Mouse (Mus musculus): ENCODE results near the gene Galnt18.

The Galnt18 gene

DNA sequence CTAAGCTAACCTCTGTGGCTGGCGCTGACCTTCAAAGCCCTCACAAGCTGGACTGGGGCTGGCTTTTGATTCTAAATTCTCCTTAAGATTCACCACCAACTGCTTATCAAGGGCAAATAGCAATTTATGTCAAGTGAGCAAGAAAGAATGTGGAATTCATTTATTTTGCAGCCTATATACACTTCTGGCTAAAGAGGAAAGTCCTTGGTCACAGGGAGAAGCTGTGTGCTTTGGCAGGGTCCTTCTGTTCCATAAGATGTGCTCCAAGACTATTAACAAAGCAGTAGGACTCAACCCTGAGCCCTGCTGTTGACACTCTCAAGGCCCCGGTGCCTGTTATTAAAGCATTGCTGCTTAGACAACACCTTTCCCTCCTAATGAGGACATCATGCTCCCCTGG lies 7.4 kb downstream of the Galnt18 start:
- DNase-seq (ENCODE audit: extremely low read depth, low read depth, low spot score): no peak

- peak; percentile 82 for DNase-seq (ENCODE audit: extremely low read depth, low read depth, low spot score)
Observed at GRCm38 (mm10) chr7:111771251-111771801, 8.5 kb downstream of the Galnt18 start.

DNA sequence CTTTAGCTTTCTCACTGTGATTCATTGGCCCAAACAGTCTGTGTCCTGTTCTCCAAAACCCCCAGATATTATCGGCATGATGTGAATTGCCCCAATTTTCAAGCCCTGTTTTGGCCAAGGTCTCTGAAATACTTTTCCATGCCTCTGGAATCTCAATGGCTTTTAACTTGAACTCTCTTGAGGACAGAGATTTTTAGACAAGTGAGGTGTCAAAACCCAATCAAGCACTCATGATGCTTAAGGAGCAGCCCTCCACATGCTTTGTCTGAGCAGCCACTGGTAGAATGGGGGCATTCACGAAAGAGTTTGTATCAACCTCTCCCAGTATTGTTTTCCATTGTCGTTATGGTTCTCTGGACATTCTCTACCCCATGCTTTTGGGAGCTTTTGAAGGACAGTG lies 9.2 kb downstream of the Galnt18 start:
- DNase-seq (ENCODE audit: extremely low read depth, low read depth, low spot score): no peak

DNA sequence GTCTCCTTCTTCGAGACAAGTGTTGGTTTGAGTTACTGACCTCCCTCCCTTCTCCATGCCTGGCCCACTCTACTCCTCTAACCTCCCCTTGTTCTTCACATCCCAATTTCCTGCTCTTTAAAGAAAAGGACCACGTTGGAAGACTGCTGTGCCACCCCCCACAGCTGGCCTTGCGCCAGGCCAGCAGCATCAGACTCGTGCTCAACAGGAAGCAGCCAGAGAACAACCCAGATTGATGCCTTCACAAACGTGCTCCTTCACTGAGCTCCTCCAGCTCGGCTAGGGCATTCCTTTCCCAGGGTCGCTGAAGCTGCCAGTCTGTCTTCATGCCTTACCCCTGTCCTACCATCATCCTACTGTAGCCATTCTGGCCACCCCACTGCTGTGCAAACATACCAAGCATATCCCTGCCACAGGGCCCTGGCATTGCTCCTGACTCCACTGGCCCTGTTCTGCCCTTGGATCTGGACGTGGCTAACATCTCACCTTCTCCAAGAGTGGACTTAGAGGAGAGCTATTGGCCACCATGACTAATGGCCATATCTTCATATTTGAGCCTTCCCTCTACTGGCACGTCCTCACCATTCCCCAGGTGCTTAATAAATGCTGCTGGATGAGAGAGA lies 13.5 kb downstream of the Galnt18 start:
- DNase-seq (ENCODE audit: extremely low read depth, low read depth, low spot score): no peak

- no peak for DNase-seq (ENCODE audit: extremely low read depth, low read depth, low spot score)
Observed at GRCm38 (mm10) chr7:111762754-111763153, 17.0 kb downstream of the Galnt18 start.

DNA sequence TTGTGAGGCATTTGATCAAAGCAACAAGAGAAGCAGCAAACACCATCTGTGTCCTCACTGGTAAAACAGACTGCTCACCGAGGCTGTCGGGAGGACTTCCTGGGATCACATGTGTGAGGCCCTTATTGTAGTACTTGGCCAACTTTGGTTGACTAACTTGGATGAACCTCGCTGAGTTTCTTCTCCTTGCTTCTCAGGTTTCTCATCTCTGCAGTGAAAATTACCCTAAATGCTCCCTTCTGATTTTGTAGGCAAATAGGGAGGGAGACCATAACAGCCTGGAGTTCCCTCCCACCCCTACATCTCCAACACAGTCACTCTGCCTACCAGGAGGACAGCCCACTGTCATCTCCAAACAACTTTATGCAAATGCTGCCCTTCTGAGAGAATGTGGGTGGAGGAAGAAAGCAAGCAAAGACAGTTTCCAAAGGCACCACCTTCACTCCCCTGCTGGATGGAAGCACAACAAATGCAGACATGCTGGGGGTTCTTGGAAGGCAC lies 31.2 kb downstream of the Galnt18 start:
- DNase-seq (ENCODE audit: extremely low read depth, low read depth, low spot score): no peak

DNA sequence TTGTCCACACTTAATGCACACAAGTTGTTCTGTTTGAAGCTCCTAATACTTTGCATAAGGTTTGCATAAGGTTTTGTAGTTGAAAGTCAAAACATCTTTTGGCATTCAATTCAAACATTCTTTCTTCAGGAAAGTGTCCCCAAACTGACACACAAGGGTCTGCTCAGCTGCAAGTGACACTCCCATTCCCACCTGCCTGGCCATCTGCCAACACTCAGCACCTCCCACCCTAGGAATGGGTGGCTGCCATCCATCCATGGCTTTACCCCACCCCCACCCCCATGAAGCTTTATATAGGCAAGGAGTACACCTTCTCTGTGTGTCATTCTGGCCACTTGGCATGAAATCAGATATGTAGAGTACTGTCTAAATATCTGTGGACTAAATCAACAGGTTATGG lies 35.0 kb downstream of the Galnt18 start:
- no peak for DNase-seq (ENCODE audit: extremely low read depth, low read depth, low spot score)

GRCm38 (mm10) chr7:111741595-111741994 lies 38.2 kb downstream of the Galnt18 start:
- DNase-seq (ENCODE audit: extremely low read depth, low read depth, low spot score): no peak

DNA sequence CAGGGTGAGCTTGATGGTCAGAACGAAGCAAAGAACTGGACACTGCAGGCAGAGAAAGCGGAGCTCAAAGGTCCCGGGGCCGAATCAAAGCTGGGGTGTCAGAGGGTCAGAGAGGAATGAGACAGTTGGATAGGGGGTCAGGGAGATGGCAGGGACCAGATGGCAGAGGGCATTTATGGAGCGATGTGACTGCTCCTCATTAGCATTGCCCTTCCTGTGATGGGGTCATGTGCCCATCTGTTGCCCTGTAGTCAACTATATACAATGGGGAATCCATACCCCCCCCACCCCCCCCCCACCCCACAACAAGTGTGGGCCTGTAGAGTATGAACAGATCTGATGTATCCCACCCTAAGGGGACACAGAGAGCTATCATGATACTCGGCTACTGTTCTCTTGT lies 39.7 kb downstream of the Galnt18 start:
- no peak for DNase-seq (ENCODE audit: extremely low read depth, low read depth, low spot score)

GRCm38 (mm10) chr7:111739371-111739765 lies 40.4 kb downstream of the Galnt18 start:
- no peak for DNase-seq (ENCODE audit: extremely low read depth, low read depth, low spot score)

- no peak for DNase-seq (ENCODE audit: extremely low read depth, low read depth, low spot score)
Observed at GRCm38 (mm10) chr7:111738456-111739370, 41.1 kb downstream of the Galnt18 start.

DNA sequence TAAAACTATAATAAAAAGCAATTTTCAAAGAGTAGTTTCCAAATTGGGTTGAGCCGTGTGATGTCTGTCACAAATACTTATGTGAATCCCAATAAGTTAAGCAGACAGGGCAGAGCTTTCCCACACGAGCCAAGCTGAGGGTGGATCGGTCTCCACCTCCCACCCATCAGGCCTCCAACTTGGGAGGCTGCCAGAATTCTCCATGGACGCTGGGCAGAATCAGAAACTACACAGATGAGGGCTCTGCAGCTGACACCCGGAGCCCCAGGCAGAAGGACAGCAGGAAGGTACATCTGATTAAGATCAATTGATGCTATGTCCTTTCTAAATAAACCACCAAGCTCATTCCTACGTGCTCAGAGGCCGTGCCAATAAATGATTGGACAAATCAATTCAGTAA lies 42.4 kb downstream of the Galnt18 start:
- DNase-seq (ENCODE audit: extremely low read depth, low read depth, low spot score): no peak

- no peak for DNase-seq (ENCODE audit: extremely low read depth, low read depth, low spot score)
Observed at GRCm38 (mm10) chr7:111736365-111736764, 43.4 kb downstream of the Galnt18 start.

GRCm38 (mm10) chr7:111730346-111731269 lies 49.2 kb downstream of the Galnt18 start:
- peak; percentile 46 for DNase-seq (ENCODE audit: extremely low read depth, low read depth, low spot score)

DNA sequence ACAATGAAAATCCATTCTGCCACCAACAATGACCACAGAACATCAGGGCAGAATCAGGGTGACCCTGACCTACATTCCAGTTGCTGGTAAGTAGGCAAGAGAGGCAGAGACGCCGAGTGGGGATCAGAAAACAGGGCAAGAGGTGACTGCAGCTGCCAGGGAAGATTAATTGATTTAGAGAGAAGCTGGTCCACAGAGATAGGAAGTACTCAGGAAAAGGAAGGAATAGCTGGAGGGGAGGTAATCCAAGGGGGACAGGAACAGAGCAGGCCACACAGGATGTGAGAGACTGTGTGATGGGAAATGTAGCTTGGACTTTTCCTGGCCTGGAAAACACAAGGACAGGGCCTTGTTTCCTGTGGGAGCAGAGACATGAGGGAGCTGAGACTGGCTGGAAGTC lies 52.8 kb downstream of the Galnt18 start:
- DNase-seq (ENCODE audit: extremely low read depth, low read depth, low spot score): no peak

- no peak for DNase-seq (ENCODE audit: extremely low read depth, low read depth, low spot score)
Observed at GRCm38 (mm10) chr7:111724730-111725129, 55.0 kb downstream of the Galnt18 start.

- DNase-seq (ENCODE audit: extremely low read depth, low read depth, low spot score): peak; percentile 73
Observed at GRCm38 (mm10) chr7:111724004-111724403, 55.8 kb downstream of the Galnt18 start.

DNA sequence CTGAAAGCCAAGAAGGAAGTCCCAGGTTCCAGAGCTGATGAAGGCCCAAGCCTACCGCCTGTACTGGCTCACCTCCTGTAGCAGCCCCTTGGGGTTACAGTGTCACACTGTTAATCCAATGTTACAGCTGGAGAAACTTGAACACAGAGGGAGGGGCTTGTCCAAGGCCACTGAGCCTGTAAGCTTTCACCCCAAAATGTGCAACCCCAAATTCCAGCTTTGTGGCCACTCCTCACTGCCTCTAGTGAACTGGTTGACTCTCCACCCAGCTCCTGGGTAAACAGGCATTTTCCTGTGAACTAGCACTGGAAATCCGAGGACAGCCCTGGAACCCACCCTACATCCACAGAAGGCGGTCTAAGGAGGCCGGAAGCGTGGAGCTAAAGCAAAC lies 58.5 kb downstream of the Galnt18 start:
- DNase-seq (ENCODE audit: extremely low read depth, low read depth, low spot score): no peak

DNA sequence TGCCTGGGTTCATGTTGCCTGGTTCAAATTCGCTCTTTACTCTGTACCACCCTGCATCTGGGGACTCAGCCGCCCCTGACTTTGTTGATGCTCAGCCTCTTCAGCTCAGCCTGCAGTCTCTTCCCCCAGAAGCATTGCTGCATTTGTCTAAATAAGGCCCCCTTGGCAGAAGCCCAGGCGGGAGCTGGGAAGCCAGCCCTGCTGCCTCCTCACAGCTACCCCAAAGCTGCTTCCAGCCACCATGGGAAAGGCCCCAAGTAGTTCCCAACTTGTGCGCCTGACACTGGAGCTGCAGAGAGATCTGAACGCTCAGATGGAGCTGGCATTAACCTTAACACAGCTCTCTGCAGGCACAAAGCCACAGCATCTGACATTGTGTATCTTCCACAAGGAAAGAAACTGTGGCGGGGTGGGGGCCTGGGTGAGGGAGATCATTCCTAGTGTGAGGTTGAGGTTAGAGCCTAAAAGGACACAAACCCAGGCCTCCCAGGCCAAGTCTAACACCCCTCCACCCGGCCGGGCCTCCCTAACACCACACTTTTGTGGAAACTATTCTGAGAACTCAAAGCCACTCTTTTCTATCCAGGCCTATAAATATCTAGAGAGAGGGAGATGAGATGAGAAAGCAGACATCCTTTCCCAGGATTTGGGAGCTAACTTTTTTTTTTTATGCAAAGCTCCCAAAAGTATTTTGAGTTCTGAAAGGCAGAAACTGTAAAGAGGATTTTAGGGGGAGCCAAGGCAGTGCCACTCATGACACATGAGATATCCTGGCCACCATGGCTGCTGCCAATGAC lies 59.1 kb downstream of the Galnt18 start:
- DNase-seq (ENCODE audit: extremely low read depth, low read depth, low spot score): no peak

DNA sequence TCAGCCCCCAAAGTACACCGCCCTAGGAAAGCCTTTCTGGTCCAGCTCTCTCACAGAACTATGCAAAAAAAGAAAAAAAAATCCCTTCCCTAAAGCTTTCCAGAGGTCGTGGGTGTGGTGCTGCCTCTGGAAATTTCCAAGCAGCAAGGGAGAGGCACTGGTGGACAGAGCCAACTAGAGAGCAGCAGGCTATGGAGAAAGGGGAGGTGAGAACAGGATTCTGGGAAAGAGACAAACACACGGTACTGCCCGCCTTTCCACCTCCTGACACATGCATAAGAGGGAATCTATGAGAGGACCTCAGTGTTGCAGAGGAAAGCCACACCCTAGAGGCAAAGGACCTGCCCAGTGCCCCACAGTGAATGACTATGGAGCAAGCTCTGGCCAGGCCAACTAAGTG lies 60.9 kb downstream of the Galnt18 start:
- DNase-seq (ENCODE audit: extremely low read depth, low read depth, low spot score): no peak
